Mouse (Mus musculus) gastrocnemius, adult 2 months (tissue): ENCODE results near the gene Gas6. TPM values are rescaled to one million over a fixed set of nuclear protein-coding genes. Genes with fewer than 3 reads are reported as not detected.
A peak's percentile ranks its signal among the peaks of the same experiment; 100 is the strongest.

Experiments used
- DNase-seq: peaks from one replicate; pipeline ENCODE4 v3.0.0; 2022
- H3K27ac ChIP-seq: fragments of 200-600 bp; 2 replicates; pipeline ENCODE4 v1.8.1; 2022; ENCODE audit warnings: mild to moderate bottlenecking
- H3K4me3 ChIP-seq: fragments of 200-600 bp; 2 replicates; pipeline ENCODE4 v1.8.1; 2022; ENCODE audit warnings: mild to moderate bottlenecking, moderate library complexity
- CTCF ChIP-seq: fragments of 200-600 bp; IDR thresholded peaks from 2 replicates; pipeline ENCODE4 v1.8.1; 2022; ENCODE audit warnings: antibody characterized with exemption, mild to moderate bottlenecking, moderate library complexity
- intact Hi-C: fragments of 180-260 bp; cut with DNase I; formaldehyde crosslinking; loops from one replicate; pipeline ENCODE4 v1.15.1; 2025
- total RNA-seq, 2 experiments: library from RNA; stranded (reverse); gene quantifications; 2 replicates each; pipeline ENCODE4 v1.2.3; 2021

Gene Gas6
- total RNA-seq, 2 experiments from 2014 or later, result 63.4 to 87.3 TPM

- H3K4me3 ChIP-seq, result no peak overlapping the region
- DNase-seq, result no peak
- H3K27ac ChIP-seq, result no peak overlapping the region
- intact Hi-C loops, result no loop called here
- no peak for TF ChIP-seq CTCF
Observed at GRCm38 (mm10) chr8:13442152-13442551, 52.1 kb downstream of the Gas6 start.

GRCm38 (mm10) chr8:13437531-13437930, 56.8 kb downstream of the Gas6 start:
- intact Hi-C loops, result no loop called here
- Histone ChIP-seq H3K4me3 (peak overlapping the region; percentile 72; the same call in 1 of the 2 replicates), H3K27ac (no peak overlapping the region; the same call in 1 of the 2 replicates)
- DNase-seq, result no peak
- no peak for TF ChIP-seq CTCF

- Histone ChIP-seq H3K27ac (peak overlapping the region; percentile 87), H3K4me3 (peak overlapping the region; percentile 72)
- no peak for TF ChIP-seq CTCF
- DNase-seq, result no peak
- intact Hi-C loops, result no loop called here
Observed at GRCm38 (mm10) chr8:13436052-13436451, 58.2 kb downstream of the Gas6 start.

GRCm38 (mm10) chr8:13434889-13435288, 59.4 kb downstream of the Gas6 start, which contains the start of gene Tmem255b:
Gene Tmem255b, plus strand, starts transcription at chr8:13435189.
- intact Hi-C loops, result no loop called here
- Histone ChIP-seq H3K4me3 (peak within 1 kb of the TSS; percentile 72), H3K27ac (peak within 1 kb of the TSS; percentile 87)
- no peak for DNase-seq
- TF ChIP-seq CTCF, result no peak

GRCm38 (mm10) chr8:13433130-13433529, 61.2 kb downstream of the Gas6 start:
- H3K27ac ChIP-seq, result peak overlapping the region; percentile 70
- TF ChIP-seq CTCF, result no peak
- intact Hi-C loops, result no loop called here
- no peak overlapping the region for H3K4me3 ChIP-seq
- DNase-seq, result no peak

- peak overlapping the region; percentile 90 for H3K27ac ChIP-seq
- intact Hi-C loops, result no loop called here
- TF ChIP-seq CTCF, result no peak
- H3K4me3 ChIP-seq, result peak overlapping the region; percentile 64
- DNase-seq, result no peak
Observed at GRCm38 (mm10) chr8:13430866-13431265, 63.4 kb downstream of the Gas6 start.

- H3K4me3 ChIP-seq, result peak overlapping the region; percentile 64
- no peak for TF ChIP-seq CTCF
- intact Hi-C loops, result no loop called here
- peak overlapping the region; percentile 90 for H3K27ac ChIP-seq
- DNase-seq, result no peak
Observed at GRCm38 (mm10) chr8:13430412-13430811, 63.9 kb downstream of the Gas6 start.

GRCm38 (mm10) chr8:13428156-13428555, 66.1 kb downstream of the Gas6 start:
- no peak for DNase-seq
- Histone ChIP-seq H3K27ac (peak overlapping the region; percentile 90), H3K4me3 (peak overlapping the region; percentile 64)
- no peak for TF ChIP-seq CTCF
- intact Hi-C loops, result no loop called here

- H3K27ac ChIP-seq, result peak overlapping the region; percentile 90
- no peak for TF ChIP-seq CTCF
- H3K4me3 ChIP-seq, result peak overlapping the region; percentile 64
- intact Hi-C loops, result no loop called here
- no peak for DNase-seq
Observed at GRCm38 (mm10) chr8:13427351-13427750, 66.9 kb downstream of the Gas6 start.

- no peak for TF ChIP-seq CTCF
- H3K27ac ChIP-seq, result no peak overlapping the region
- DNase-seq, result no peak
- intact Hi-C loops, result no loop called here
- H3K4me3 ChIP-seq, result no peak overlapping the region
Observed at GRCm38 (mm10) chr8:13420970-13421369, 73.3 kb downstream of the Gas6 start.

GRCm38 (mm10) chr8:13419111-13419639, 75.1 kb downstream of the Gas6 start:
- DNase-seq, result no peak
- Histone ChIP-seq H3K4me3 (no peak overlapping the region), H3K27ac (no peak overlapping the region)
- intact Hi-C loops, result no loop called here
- no peak for TF ChIP-seq CTCF

- H3K27ac ChIP-seq, result no peak overlapping the region
- no peak overlapping the region for H3K4me3 ChIP-seq
- peak; percentile 64 for DNase-seq
- intact Hi-C loops, result no loop called here
- TF ChIP-seq CTCF, result no peak
Observed at GRCm38 (mm10) chr8:13415879-13416278, 78.4 kb downstream of the Gas6 start.

Other genes with a start within 250 kb of the Gas6 start
- gene Adprhl1, start 240.3 kb downstream of the Gas6 start, total RNA-seq, result 100 to 1,000 TPM in 1 of 2 experiments, 10 to 100 TPM in 1; 44.7 to 101 TPM
- gene Dcun1d2, start 206.4 kb downstream of the Gas6 start, total RNA-seq, result 10 to 100 TPM; 76.5 to 87.0 TPM
- 10 to 100 TPM; 11.3 to 15.8 TPM for gene Tmco3, start 206.3 kb downstream of the Gas6 start, total RNA-seq
- 10 to 100 TPM; 56.8 to 60.3 TPM for gene Tfdp1, start 155.7 kb downstream of the Gas6 start, total RNA-seq
- gene Atp4b, start 97.7 kb downstream of the Gas6 start, total RNA-seq, result not detected
- not detected for gene Grk1, start 89.4 kb downstream of the Gas6 start, total RNA-seq
- 1 to 10 TPM; 2.6 to 3.1 TPM for gene Tmem255b, start 59.3 kb downstream of the Gas6 start, total RNA-seq
- not detected for gene 1700029H14Rik, start 68.0 kb upstream of the Gas6 start, total RNA-seq
- gene Rasa3, start 183.1 kb upstream of the Gas6 start, total RNA-seq, result 10 to 100 TPM in 1 of 2 experiments, 1 to 10 TPM in 1; 5.9 to 10.5 TPM
- gene Cfap97d2, start 211.4 kb upstream of the Gas6 start, total RNA-seq, result not detected